Mouse (Mus musculus) E14TG2a.4 (cell line): ENCODE data around the gene Gnai3.

Experiments used
- H3K27me3 ChIP-seq: 2 replicates; pipeline ENCODE4 v1.6.1; 2014; ENCODE audit warnings: low read length, control low read depth; ENCODE audit not compliant: insufficient read depth
- H3K36me3 ChIP-seq: 2 replicates; pipeline ENCODE4 v1.6.1; 2014; ENCODE audit warnings: low read length, control low read depth; ENCODE audit not compliant: insufficient read depth
- H3K4me1 ChIP-seq: replicated peaks from 2 replicates; pipeline ENCODE4 v1.6.1; 2014; ENCODE audit warnings: low read depth, low read length, control low read depth
- H3K4me3 ChIP-seq: replicated peaks from 2 replicates; pipeline ENCODE4 v1.5.1; 2014; ENCODE audit warnings: mild to moderate bottlenecking, low read length
- H3K9me3 ChIP-seq: 2 replicates; pipeline ENCODE4 v1.6.1; 2014; ENCODE audit warnings: low read length, control low read depth
- CTCF ChIP-seq: conservative IDR thresholded peaks from 2 replicates; pipeline ENCODE4 v1.5.1; 2014; ENCODE audit warnings: low read length
- NANOG ChIP-seq: IDR thresholded peaks from 2 replicates; pipeline ENCODE4 v1.6.1; 2014; ENCODE audit warnings: borderline replicate concordance, low read length, mixed read lengths
- POU5F1 ChIP-seq: IDR thresholded peaks from 2 replicates; pipeline ENCODE4 v1.6.1; 2014; ENCODE audit warnings: low read length, borderline replicate concordance

Gnai3 gene

GRCm38 (mm10) chr3:108129367-108129766 is 16.6 kb downstream of the Gnai3 start:
- H3K36me3 ChIP-seq: no peaks in the 10 kb centered on the region; the same call in 1 of the 2 replicates
- no peaks in the 10 kb centered on the region for H3K27me3 ChIP-seq
- no peak overlapping the region for H3K4me3 ChIP-seq
- H3K9me3 ChIP-seq: no peaks in the 10 kb centered on the region
- peaks cover 24% of the 10 kb centered on the region for H3K4me1 ChIP-seq
- TF ChIP-seq CTCF: no peak
- no peak for TF ChIP-seq NANOG
- no peak for TF ChIP-seq POU5F1

- no peaks in the 10 kb centered on the region for H3K27me3 ChIP-seq
- peaks cover 24% of the 10 kb centered on the region for H3K4me1 ChIP-seq
- H3K4me3 ChIP-seq: no peak overlapping the region
- peaks cover 2% of the 10 kb centered on the region; the same call in 1 of the 2 replicates for H3K36me3 ChIP-seq
- H3K9me3 ChIP-seq: no peaks in the 10 kb centered on the region
- no peak for TF ChIP-seq POU5F1
- no peak for TF ChIP-seq CTCF
- no peak for TF ChIP-seq NANOG
Measured at GRCm38 (mm10) chr3:108128520-108128919, 17.4 kb downstream of the Gnai3 start.

- no peak for TF ChIP-seq POU5F1
- no peak for TF ChIP-seq NANOG
- no peak for TF ChIP-seq CTCF
- no peaks in the 10 kb centered on the region for H3K9me3 ChIP-seq
- H3K4me3 ChIP-seq: no peak overlapping the region
- H3K27me3 ChIP-seq: no peaks in the 10 kb centered on the region
- peaks cover 19% of the 10 kb centered on the region for H3K36me3 ChIP-seq
- H3K4me1 ChIP-seq: peaks cover 17% of the 10 kb centered on the region
Measured at GRCm38 (mm10) chr3:108126327-108126726, 19.6 kb downstream of the Gnai3 start.

- Histone ChIP-seq H3K9me3 (no peaks in the 10 kb centered on the region), H3K4me1 (peaks cover 13% of the 10 kb centered on the region), H3K4me3 (no peak overlapping the region), H3K36me3 (peaks cover 34% of the 10 kb centered on the region), H3K27me3 (no peaks in the 10 kb centered on the region)
- no peak for TF ChIP-seq NANOG
- no peak for TF ChIP-seq POU5F1
- no peak for TF ChIP-seq CTCF
Measured at GRCm38 (mm10) chr3:108124131-108124530, 21.8 kb downstream of the Gnai3 start.

GRCm38 (mm10) chr3:108123242-108123641 is 22.7 kb downstream of the Gnai3 start:
- H3K4me3 ChIP-seq: no peak overlapping the region
- no peaks in the 10 kb centered on the region for H3K27me3 ChIP-seq
- TF ChIP-seq POU5F1: no peak
- no peak for TF ChIP-seq NANOG
- no peak for TF ChIP-seq CTCF
- H3K36me3 ChIP-seq: peaks cover 42% of the 10 kb centered on the region
- peaks cover 8% of the 10 kb centered on the region for H3K4me1 ChIP-seq
- no peaks in the 10 kb centered on the region for H3K9me3 ChIP-seq

- H3K9me3 ChIP-seq: no peaks in the 10 kb centered on the region
- H3K27me3 ChIP-seq: no peaks in the 10 kb centered on the region
- TF ChIP-seq POU5F1: no peak
- no peak for TF ChIP-seq CTCF
- TF ChIP-seq NANOG: no peak
- no peaks in the 10 kb centered on the region for H3K4me1 ChIP-seq
- peaks cover 60% of the 10 kb centered on the region for H3K36me3 ChIP-seq
- no peak overlapping the region for H3K4me3 ChIP-seq
Measured at GRCm38 (mm10) chr3:108121101-108121500, 24.8 kb downstream of the Gnai3 start.

GRCm38 (mm10) chr3:108117465-108117864 is 28.5 kb downstream of the Gnai3 start:
- Histone ChIP-seq H3K27me3 (no peaks in the 10 kb centered on the region), H3K9me3 (no peaks in the 10 kb centered on the region), H3K36me3 (peaks cover 77% of the 10 kb centered on the region), H3K4me3 (no peak overlapping the region), H3K4me1 (no peaks in the 10 kb centered on the region)
- TF ChIP-seq NANOG (no peak), CTCF (no peak), POU5F1 (no peak)

GRCm38 (mm10) chr3:108113591-108114289 is 32.2 kb downstream of the Gnai3 start:
- H3K4me1 ChIP-seq: no peaks in the 10 kb centered on the region
- TF ChIP-seq POU5F1 (no peak), CTCF (no peak), NANOG (no peak)
- H3K9me3 ChIP-seq: no peaks in the 10 kb centered on the region
- no peaks in the 10 kb centered on the region for H3K27me3 ChIP-seq
- peaks cover 88% of the 10 kb centered on the region for H3K36me3 ChIP-seq
- H3K4me3 ChIP-seq: no peak overlapping the region

GRCm38 (mm10) chr3:108112666-108113065 is 33.3 kb downstream of the Gnai3 start:
- no peak for TF ChIP-seq POU5F1
- no peak for TF ChIP-seq NANOG
- no peak for TF ChIP-seq CTCF
- Histone ChIP-seq H3K27me3 (no peaks in the 10 kb centered on the region), H3K36me3 (peaks cover 89% of the 10 kb centered on the region), H3K9me3 (no peaks in the 10 kb centered on the region), H3K4me3 (no peak overlapping the region), H3K4me1 (no peaks in the 10 kb centered on the region)
